Mouse (Mus musculus) myocyte (in vitro differentiated cells): ENCODE measurements around the gene Dda1. TPM values are rescaled to one million over a fixed set of nuclear protein-coding genes. Genes with fewer than 3 reads are reported as not detected.
A peak's percentile ranks its signal among the peaks of the same experiment; 100 is the strongest.
"Not testable (repeated sequence)": the region's sequence is repeated elsewhere in the genome, so short reads cannot be mapped to it uniquely, and the experiment has no call there.

Experiments used
- H3K27me3 ChIP-seq: one replicate; pipeline ENCODE4 v1.6.1; 2011; ENCODE audit not compliant: control insufficient read depth, insufficient read depth, insufficient read length
- H3K36me3 ChIP-seq: one replicate; pipeline ENCODE4 v1.6.1; 2011; ENCODE audit not compliant: control insufficient read depth, insufficient read depth
- H3K4me2 ChIP-seq: one replicate; pipeline ENCODE4 v1.6.1; 2011; ENCODE audit warnings: low read depth, control low read depth
- H3K4me3 ChIP-seq: one replicate; pipeline ENCODE4 v1.5.1; 2011; ENCODE audit warnings: mild to moderate bottlenecking, control low read depth, moderate library complexity
- H3K79me2 ChIP-seq: one replicate; pipeline ENCODE4 v1.6.1; 2011; ENCODE audit not compliant: control insufficient read depth, insufficient read depth
- H3ac ChIP-seq: one replicate; pipeline ENCODE4 v1.6.1; 2011; ENCODE audit not compliant: control insufficient read depth, insufficient read length
- CEBPB ChIP-seq: IDR thresholded peaks from 2 replicates; pipeline ENCODE4 v1.6.1; 2011; ENCODE audit warnings: mild to moderate bottlenecking, moderate library complexity; ENCODE audit not compliant: poor library complexity, insufficient read depth, severe bottlenecking
- E2F4 ChIP-seq: IDR thresholded peaks from one replicate; pipeline ENCODE4 v1.6.1; 2011; ENCODE audit warnings: mild to moderate bottlenecking, control low read depth, moderate library complexity; ENCODE audit not compliant: insufficient read depth
- MAX ChIP-seq: IDR thresholded peaks from one replicate; pipeline ENCODE4 v1.6.1; 2011; ENCODE audit warnings: low read depth, mild to moderate bottlenecking, control low read depth
- MYOD1 ChIP-seq, 3 experiments: IDR thresholded peaks; one replicate each; pipeline ENCODE4 v1.6.1; 2011; ENCODE audit warnings: control low read depth in 2 of 3, low read depth in 2 of 3, mild to moderate bottlenecking in 2 of 3, moderate library complexity in 1 of 3; ENCODE audit not compliant: insufficient read length in 2 of 3, control insufficient read depth in 1 of 3
- MYOG ChIP-seq, 3 experiments: IDR thresholded peaks; one replicate each; pipeline ENCODE4 v1.6.1; 2011; ENCODE audit warnings: control low read depth in 2 of 3, low read depth in 2 of 3, mild to moderate bottlenecking in 2 of 3; ENCODE audit not compliant: insufficient read length in 2 of 3, control insufficient read depth in 1 of 3, insufficient read depth in 1 of 3
- POLR2A ChIP-seq: IDR thresholded peaks from one replicate; pipeline ENCODE4 v1.6.1; 2011; ENCODE audit warnings: low read depth, mild to moderate bottlenecking, control low read depth, moderate library complexity; ENCODE audit not compliant: insufficient read length
- POLR2AphosphoS2 ChIP-seq: IDR thresholded peaks from one replicate; pipeline ENCODE4 v1.6.1; 2011; ENCODE audit warnings: low read depth, control low read depth; ENCODE audit not compliant: insufficient read length
- REST ChIP-seq: IDR thresholded peaks from one replicate; pipeline ENCODE4 v1.6.1; 2011; ENCODE audit warnings: mild to moderate bottlenecking, control low read depth, moderate library complexity; ENCODE audit not compliant: insufficient read depth, insufficient read length
- SRF ChIP-seq: IDR thresholded peaks from one replicate; pipeline ENCODE4 v1.6.1; 2011; ENCODE audit warnings: low read depth; ENCODE audit not compliant: control insufficient read depth, insufficient read length
- TCF12 ChIP-seq: IDR thresholded peaks from one replicate; pipeline ENCODE4 v1.6.1; 2011; ENCODE audit warnings: mild to moderate bottlenecking, control low read depth; ENCODE audit not compliant: poor library complexity, insufficient read depth, severe bottlenecking
- TCF3 ChIP-seq: IDR thresholded peaks from one replicate; pipeline ENCODE4 v1.6.1; 2011; ENCODE audit warnings: low read depth, control low read depth; ENCODE audit not compliant: insufficient read length
- USF1 ChIP-seq: IDR thresholded peaks from one replicate; pipeline ENCODE4 v1.6.1; 2011; ENCODE audit warnings: low read depth, mild to moderate bottlenecking, control low read depth, moderate library complexity
- polyA plus RNA-seq: library from polyadenylated mRNA; unstranded; fragments of >200 nt; fragmentation: generic; extraction: Trizol; gene quantifications from one replicate; pipeline ENCODE4 v1.2.1, GENCODE M21; 2012; ENCODE audit warnings: missing spikeins

Dda1 gene
- polyA plus RNA-seq: 117 TPM

DNA sequence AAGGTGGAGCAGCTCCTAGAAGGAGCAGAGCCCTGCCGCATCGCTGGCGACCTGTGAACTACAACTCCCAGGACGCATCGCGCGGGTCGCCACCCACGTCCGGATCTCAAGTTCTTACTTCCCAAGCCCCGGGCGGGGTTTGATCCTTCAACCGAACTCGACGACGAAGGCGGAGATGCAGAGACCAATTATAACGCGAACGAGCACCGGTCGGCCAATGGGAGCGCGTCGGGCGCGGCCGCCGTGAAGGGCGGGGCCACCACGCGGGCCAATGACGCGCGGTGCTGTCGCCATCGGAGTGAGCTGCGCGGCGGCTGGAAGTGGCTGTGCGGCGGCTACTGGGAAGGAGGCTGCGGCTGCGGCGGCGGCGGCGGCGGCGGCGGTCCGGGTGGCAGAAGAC, at the start of gene Dda1:
Dda1 (plus strand) TSS at position 284 of the 400 bp plus-strand sequence.
- TF ChIP-seq E2F4 (no peak), USF1 (no peak), CEBPB (no peak), MYOD1 (IDR thresholded peaks at IDR 0.05; ENCODE audit: control insufficient read depth in 1 of 3, insufficient read length in 2 of 3, low read depth in 2 of 3) (no peak), REST (no peak), POLR2AphosphoS2 (peak; percentile 86), SRF (peak; percentile 32), MYOG (IDR thresholded peaks at IDR 0.05; ENCODE audit: control insufficient read depth in 1 of 3, insufficient read depth in 1 of 3, insufficient read length in 2 of 3, low read depth in 2 of 3) (no peak), POLR2A (peak; percentile 79), MAX (no peak)
- peak within 1 kb of the TSS; percentile 67 for H3K4me3 ChIP-seq
- H3K79me2 ChIP-seq: peaks cover 23% of the 10 kb centered on the region
- no peaks in the 10 kb centered on the region for H3K27me3 ChIP-seq
- H3ac ChIP-seq: peak within 1 kb of the TSS; percentile 6
- H3K36me3 ChIP-seq: peaks cover 5% of the 10 kb centered on the region
- H3K4me2 ChIP-seq: peak within 1 kb of the TSS; percentile 86

DNA sequence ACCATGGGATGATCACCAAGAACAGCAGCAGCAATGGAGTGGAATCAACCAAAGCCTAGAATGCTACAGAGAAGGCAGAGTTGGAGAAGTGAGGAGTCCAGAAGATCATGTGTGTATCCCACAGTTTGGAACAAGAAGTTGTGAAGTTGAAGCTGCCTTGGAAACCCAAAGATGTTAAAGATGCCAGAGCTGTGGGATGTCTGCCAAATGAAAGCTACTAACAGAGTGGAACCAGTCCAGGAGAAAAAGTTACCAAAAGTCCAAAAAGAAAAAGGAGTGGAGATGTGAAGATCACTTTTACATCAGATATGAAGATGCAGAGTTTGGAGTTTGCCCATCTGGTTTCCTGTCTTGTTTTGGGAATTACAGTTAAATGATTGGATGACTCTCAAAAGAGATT, 46.9 kb upstream of the Dda1 start:
- H3K79me2 ChIP-seq: no peaks in the 10 kb centered on the region
- no peak overlapping the region for H3K4me2 ChIP-seq
- H3K4me3 ChIP-seq: no peak overlapping the region
- H3K27me3 ChIP-seq: no peaks in the 10 kb centered on the region
- no peaks in the 10 kb centered on the region for H3K36me3 ChIP-seq
- no peak overlapping the region for H3ac ChIP-seq
- TF ChIP-seq MYOD1 (IDR thresholded peaks at IDR 0.05; ENCODE audit: control insufficient read depth in 1 of 3, insufficient read length in 2 of 3, low read depth in 2 of 3) (no peak), TCF3 (no peak), CEBPB (no peak), MAX (no peak), USF1 (no peak), POLR2AphosphoS2 (no peak), REST (no peak), TCF12 (no peak), POLR2A (no peak), MYOG (IDR thresholded peaks at IDR 0.05; ENCODE audit: control insufficient read depth in 1 of 3, insufficient read depth in 1 of 3, insufficient read length in 2 of 3, low read depth in 2 of 3) (no peak), E2F4 (no peak), SRF (no peak)

DNA sequence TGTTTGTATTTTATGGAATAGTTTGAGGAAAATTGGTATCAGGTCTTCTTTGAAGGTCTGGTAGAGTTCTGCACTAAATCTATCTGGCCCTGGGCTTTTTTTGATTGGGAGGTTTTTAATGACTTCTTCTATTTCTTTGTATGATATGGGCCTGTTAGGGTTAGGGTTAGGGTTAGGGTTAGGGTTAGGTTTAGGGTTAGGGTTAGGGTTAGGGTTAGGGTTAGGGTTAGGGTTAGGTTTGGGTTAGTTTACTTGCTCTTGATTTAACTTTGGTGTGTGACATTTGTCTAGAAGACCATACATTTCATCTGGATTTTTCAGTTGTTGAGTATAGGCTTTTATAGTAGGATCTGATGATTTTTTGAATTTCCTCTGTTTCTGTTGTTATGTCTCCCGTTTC, 36.1 kb upstream of the Dda1 start:
- not testable (repeated sequence) for H3K36me3 ChIP-seq, H3ac ChIP-seq, H3K79me2 ChIP-seq, H3K4me3 ChIP-seq, H3K4me2 ChIP-seq, H3K27me3 ChIP-seq

DNA sequence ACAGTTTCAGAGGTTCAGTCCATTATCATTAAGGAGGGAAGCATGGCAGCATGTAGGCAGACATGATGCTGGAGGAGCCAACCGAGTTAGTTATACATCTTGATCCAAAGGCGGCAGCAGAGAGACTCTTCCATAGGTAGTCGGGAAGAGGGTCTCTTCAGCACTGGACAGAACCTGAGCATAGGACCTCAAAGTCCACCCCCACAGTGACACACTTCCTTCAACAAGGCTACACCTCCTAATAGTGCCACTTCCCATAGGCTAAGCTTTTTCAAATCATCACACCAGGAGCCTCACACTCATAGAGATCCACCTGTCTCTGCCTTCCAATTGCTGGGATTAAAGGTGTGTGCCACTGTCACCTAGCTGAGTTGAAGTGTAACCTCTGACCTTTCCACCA, 32.0 kb upstream of the Dda1 start:
- TF ChIP-seq REST: no peak
- no peak for TF ChIP-seq POLR2AphosphoS2
- no peak for TF ChIP-seq E2F4
- no peak for TF ChIP-seq MAX
- no peak for TF ChIP-seq SRF
- TF ChIP-seq MYOD1 (IDR thresholded peaks at IDR 0.05; ENCODE audit: control insufficient read depth in 1 of 3, insufficient read length in 2 of 3, low read depth in 2 of 3): no peak
- TF ChIP-seq TCF3: no peak
- no peak for TF ChIP-seq MYOG (IDR thresholded peaks at IDR 0.05; ENCODE audit: control insufficient read depth in 1 of 3, insufficient read depth in 1 of 3, insufficient read length in 2 of 3, low read depth in 2 of 3)
- no peak for TF ChIP-seq TCF12
- no peak for TF ChIP-seq CEBPB
- no peak for TF ChIP-seq POLR2A
- no peak for TF ChIP-seq USF1

DNA sequence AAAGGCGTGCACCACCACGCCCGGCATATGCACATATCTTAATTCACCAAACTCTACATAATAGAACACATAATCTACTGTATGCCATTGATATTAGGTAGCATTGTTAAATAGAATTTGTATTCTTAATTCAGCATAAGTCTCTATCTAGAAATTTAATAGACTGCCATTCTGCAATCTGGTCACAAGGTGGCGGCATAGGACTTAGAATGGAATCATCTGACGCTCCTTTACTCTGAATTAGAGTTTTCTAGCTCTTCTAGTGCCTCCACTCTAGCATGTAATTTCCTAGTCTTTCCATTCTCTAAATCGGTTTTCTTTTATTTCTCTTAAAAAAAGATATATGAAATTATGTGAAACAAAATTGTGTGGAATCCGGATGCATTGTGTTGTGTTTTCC, 27.6 kb upstream of the Dda1 start:
- Histone ChIP-seq H3K4me2 (no peak overlapping the region), H3ac (no peak overlapping the region), H3K36me3 (no peaks in the 10 kb centered on the region), H3K27me3 (no peaks in the 10 kb centered on the region), H3K79me2 (no peaks in the 10 kb centered on the region), H3K4me3 (no peak overlapping the region)
- TF ChIP-seq MYOD1 (IDR thresholded peaks at IDR 0.05; ENCODE audit: control insufficient read depth in 1 of 3, insufficient read length in 2 of 3, low read depth in 2 of 3): no peak
- no peak for TF ChIP-seq USF1
- TF ChIP-seq POLR2A: no peak
- no peak for TF ChIP-seq MAX
- no peak for TF ChIP-seq SRF
- TF ChIP-seq MYOG (IDR thresholded peaks at IDR 0.05; ENCODE audit: control insufficient read depth in 1 of 3, insufficient read depth in 1 of 3, insufficient read length in 2 of 3, low read depth in 2 of 3): no peak
- no peak for TF ChIP-seq POLR2AphosphoS2
- no peak for TF ChIP-seq TCF3
- TF ChIP-seq E2F4: no peak
- no peak for TF ChIP-seq CEBPB
- no peak for TF ChIP-seq REST
- TF ChIP-seq TCF12: no peak

More for the DNA sequence above, 32.0 kb upstream of the Dda1 start:
- Histone ChIP-seq H3K27me3 (no peaks in the 10 kb centered on the region), H3K4me2 (no peak overlapping the region), H3K4me3 (no peak overlapping the region), H3K36me3 (no peaks in the 10 kb centered on the region), H3K79me2 (no peaks in the 10 kb centered on the region), H3ac (no peak overlapping the region)
